Comparison of ENCODE assay signal across 8 mouse cellular contexts in the genomic region with DNA sequence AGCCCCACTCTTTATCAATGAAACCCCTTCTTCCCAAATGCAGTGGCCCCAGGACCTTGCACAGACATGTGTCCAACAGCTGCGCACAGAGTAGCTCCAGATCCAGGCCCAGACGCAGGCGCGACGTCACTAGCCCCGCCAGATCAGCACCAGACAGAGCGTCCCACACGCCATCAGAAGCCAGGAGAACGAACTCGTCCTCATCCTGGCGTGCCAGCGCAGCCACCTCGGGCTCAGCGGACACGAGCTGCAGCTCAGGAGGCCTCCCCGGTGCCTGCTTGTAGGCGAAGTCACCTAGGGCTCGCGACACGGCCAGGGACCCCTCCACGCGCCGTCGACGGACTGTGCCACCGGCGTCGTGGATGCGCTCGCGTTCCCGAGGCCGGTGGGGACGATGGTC. TPM values are rescaled to one million over a fixed set of nuclear protein-coding genes. Genes with fewer than 3 reads are reported as not detected.
A peak's percentile ranks its signal among the peaks of the same experiment; 100 is the strongest.
DNase-seq lines count a peak whose midpoint lies in the region; ATAC-seq and TF ChIP-seq lines count a peak whose summit lies in the region.
"Had no signal": no experiment of that assay in that cellular context is flagged by ENCODE, and none has a peak within 500 bp of the region (broad histone marks: within the 10 kb centered on the region; RNA-seq: fewer than 3 reads in every experiment).

No protein-coding gene starts in this region.

- no peak for TF ChIP-seq CTCF in lung, adult 2 months (IDR thresholded peaks at IDR 0.05; ENCODE audit: insufficient read depth, low read length)

- H3K9me3 ChIP-seq in lung, embryonic 16.5 days (ENCODE audit: control insufficient read depth, low read length) = no peaks in the 10 kb centered on the region
- no peaks in the 10 kb centered on the region for H3K9me3 ChIP-seq in forebrain, embryonic 15.5 days
- no peaks in the 10 kb centered on the region for H3K9me3 ChIP-seq in liver, embryonic 13.5 days (replicated peaks)
- H3K9me3 ChIP-seq in stomach, embryonic 16.5 days (replicated peaks; ENCODE audit: control insufficient read depth, low read length) = no peaks in the 10 kb centered on the region

- peaks cover 48% of the 10 kb centered on the region for H3K27me3 ChIP-seq in lung, embryonic 16.5 days (ENCODE audit: control insufficient read depth, insufficient read depth, low read depth, low read length)
- H3K27me3 ChIP-seq in forebrain, embryonic 15.5 days = peaks cover 41% of the 10 kb centered on the region
- H3K27me3 ChIP-seq in liver, embryonic 13.5 days = peaks cover 69% of the 10 kb centered on the region
- H3K27me3 ChIP-seq in stomach, embryonic 16.5 days (ENCODE audit: control insufficient read depth, insufficient read depth, low read length) = peaks cover 39% of the 10 kb centered on the region

- H3K27ac ChIP-seq in lung, embryonic 16.5 days (ENCODE audit: low read length) = no peak overlapping the region
- no peak overlapping the region for H3K27ac ChIP-seq in forebrain, embryonic 15.5 days (replicated peaks)
- H3K27ac ChIP-seq in liver, embryonic 13.5 days = no peak overlapping the region
- no peak overlapping the region for H3K27ac ChIP-seq in stomach, embryonic 16.5 days (ENCODE audit: low read length)

- DNase-seq in lung, adult 2 months = no peak
- DNase-seq in liver, embryonic 13.5 days = no peak
- DNase-seq in urinary bladder, adult 2 months (ENCODE audit: low spot score) = no peak
- no peak for DNase-seq in ovary, postnatal 14 days (ENCODE audit: low spot score)
- DNase-seq: kidney, adult 9 months had no signal

- TF ChIP-seq POLR2A in lung, adult 2 months (IDR thresholded peaks at IDR 0.05; ENCODE audit: borderline replicate concordance, extremely low read depth, low read depth, low read length) = no peak

- ATAC-seq in lung, embryonic 16.5 days (ENCODE audit: low read depth) = no peak
- ATAC-seq in forebrain, embryonic 15.5 days (replicated peaks) = no peak
- no peak for ATAC-seq in liver, embryonic 13.5 days (ENCODE audit: low read depth)
- ATAC-seq in stomach, embryonic 16.5 days (ENCODE audit: insufficient read depth, low FRiP score) = no peak

- H3K9ac ChIP-seq in lung, embryonic 16.5 days (ENCODE audit: low read length) = no peak overlapping the region
- H3K9ac ChIP-seq in forebrain, embryonic 15.5 days (replicated peaks) = no peak overlapping the region
- no peak overlapping the region for H3K9ac ChIP-seq in liver, embryonic 13.5 days
- no peak overlapping the region for H3K9ac ChIP-seq in stomach, embryonic 16.5 days (ENCODE audit: low read length)

- peaks cover 13% of the 10 kb centered on the region for H3K4me1 ChIP-seq in lung, embryonic 16.5 days (replicated peaks; ENCODE audit: control insufficient read depth, insufficient read depth, low read length)
- H3K4me1 ChIP-seq in lung, adult 2 months (ENCODE audit: control insufficient read depth, insufficient read depth, low read length) = no peaks in the 10 kb centered on the region
- H3K4me1 ChIP-seq in forebrain, embryonic 15.5 days = peaks cover 17% of the 10 kb centered on the region
- H3K4me1 ChIP-seq in liver, embryonic 13.5 days (replicated peaks) = peaks cover 44% of the 10 kb centered on the region
- H3K4me1 ChIP-seq in stomach, embryonic 16.5 days (ENCODE audit: control insufficient read depth, insufficient read depth, low read length) = peaks cover 6% of the 10 kb centered on the region

- WGBS in lung, embryonic 16.5 days = 3% methylated on average over 33 of the region's 34 CpGs
- 2% methylated on average over 34 of the region's 34 CpGs for WGBS in lung, adult 2 months
- 2% methylated on average over 34 of the region's 34 CpGs for WGBS in forebrain, embryonic 15.5 days
- WGBS in liver, embryonic 13.5 days (ENCODE audit: insufficient replicate concordance) = 3% methylated on average over 34 of the region's 34 CpGs
- 3% methylated on average over 34 of the region's 34 CpGs for WGBS in stomach, embryonic 16.5 days

- peak overlapping the region; percentile 24 for H3K4me3 ChIP-seq in lung, embryonic 16.5 days (ENCODE audit: low read length)
- no peak overlapping the region for H3K4me3 ChIP-seq in lung, adult 2 months (replicated peaks; ENCODE audit: extremely low read depth, low read depth, low read length)
- H3K4me3 ChIP-seq in forebrain, embryonic 15.5 days = peak overlapping the region; percentile 33
- H3K4me3 ChIP-seq in liver, embryonic 13.5 days (replicated peaks) = peak overlapping the region; percentile 32; the same call in 1 of the 2 replicates
- H3K4me3 ChIP-seq in stomach, embryonic 16.5 days (replicated peaks; ENCODE audit: low read length) = peak overlapping the region; percentile 30

- H3K36me3 ChIP-seq in lung, embryonic 16.5 days (ENCODE audit: control insufficient read depth, insufficient read depth, low read length) = no peaks in the 10 kb centered on the region
- H3K36me3 ChIP-seq in forebrain, embryonic 15.5 days = no peaks in the 10 kb centered on the region
- H3K36me3 ChIP-seq in liver, embryonic 13.5 days = no peaks in the 10 kb centered on the region
- H3K36me3 ChIP-seq in stomach, embryonic 16.5 days (ENCODE audit: control insufficient read depth, insufficient read depth, low read length) = no peaks in the 10 kb centered on the region

- H3K4me2 ChIP-seq in lung, embryonic 16.5 days (ENCODE audit: low read depth, low read length) = peak overlapping the region; percentile 36; the same call in 1 of the 2 replicates
- H3K4me2 ChIP-seq in forebrain, embryonic 15.5 days (replicated peaks) = peak overlapping the region; percentile 37
- H3K4me2 ChIP-seq in liver, embryonic 13.5 days = peak overlapping the region; percentile 49
- H3K4me2 ChIP-seq in stomach, embryonic 16.5 days (ENCODE audit: low read depth, low read length) = peak overlapping the region; percentile 38

RNA-seq across cellular contexts. Expression of a gene that starts 0.8 kb away (rescaled TPM):
- not detected in 2 replicates for polyA plus RNA-seq in lung, embryonic 16.5 days (2015; fragmentation: Nextera tagmentation; extraction: Ambion mirVana)
- 0.23 and 0.36 TPM in 2 replicates for polyA plus RNA-seq in lung, adult 2 months (2012; rRNA removed)
- 0.19 and 0.31 TPM in 2 replicates for polyA plus RNA-seq in forebrain, embryonic 15.5 days (2015; fragmentation: Nextera tagmentation; extraction: Ambion mirVana)
- not detected in 2 replicates for polyA plus RNA-seq in liver, embryonic 13.5 days (2015; fragmentation: Nextera tagmentation; extraction: Ambion mirVana)
- polyA plus RNA-seq in stomach, embryonic 16.5 days (2015; fragmentation: Nextera tagmentation; extraction: Ambion mirVana) = 0.17 TPM in 1 of 2 replicates, not detected in the other
- 0.04 and 0.29 TPM in 2 replicates for polyA plus RNA-seq in urinary bladder, adult 2 months (2012; rRNA removed)

RNA-seq across cellular contexts. Expression of a gene that starts 3.4 kb away (rescaled TPM):
- 13.8 and 17.5 TPM in 2 replicates for polyA plus RNA-seq in lung, embryonic 16.5 days (2015; fragmentation: Nextera tagmentation; extraction: Ambion mirVana)
- polyA plus RNA-seq in lung, adult 2 months (2012; rRNA removed) = 56.3 and 76.2 TPM in 2 replicates
- polyA plus RNA-seq in forebrain, embryonic 15.5 days (2015; fragmentation: Nextera tagmentation; extraction: Ambion mirVana) = 123 and 127 TPM in 2 replicates
- polyA plus RNA-seq in liver, embryonic 13.5 days (2015; fragmentation: Nextera tagmentation; extraction: Ambion mirVana) = 4.0 and 4.1 TPM in 2 replicates
- 14.8 and 21.7 TPM in 2 replicates for polyA plus RNA-seq in stomach, embryonic 16.5 days (2015; fragmentation: Nextera tagmentation; extraction: Ambion mirVana)
- 36.2 and 45.7 TPM in 2 replicates for polyA plus RNA-seq in urinary bladder, adult 2 months (2012; rRNA removed)

RNA-seq across cellular contexts. Expression of a gene that starts 7.4 kb away (rescaled TPM):
- polyA plus RNA-seq in lung, embryonic 16.5 days (2015; fragmentation: Nextera tagmentation; extraction: Ambion mirVana) = 103 and 105 TPM in 2 replicates
- 194 TPM in 2 replicates for polyA plus RNA-seq in lung, adult 2 months (2012; rRNA removed)
- polyA plus RNA-seq in forebrain, embryonic 15.5 days (2015; fragmentation: Nextera tagmentation; extraction: Ambion mirVana) = 37.6 and 39.5 TPM in 2 replicates
- polyA plus RNA-seq in liver, embryonic 13.5 days (2015; fragmentation: Nextera tagmentation; extraction: Ambion mirVana) = 45.6 and 46.7 TPM in 2 replicates
- 77.8 and 85.6 TPM in 2 replicates for polyA plus RNA-seq in stomach, embryonic 16.5 days (2015; fragmentation: Nextera tagmentation; extraction: Ambion mirVana)
- 133 and 146 TPM in 2 replicates for polyA plus RNA-seq in urinary bladder, adult 2 months (2012; rRNA removed)

RNA-seq across cellular contexts. Expression of a gene that starts 30.8 kb away (rescaled TPM):
- polyA plus RNA-seq in lung, embryonic 16.5 days (2015; fragmentation: Nextera tagmentation; extraction: Ambion mirVana) = 0.20 and 0.31 TPM in 2 replicates
- 4.0 and 4.6 TPM in 2 replicates for polyA plus RNA-seq in lung, adult 2 months (2012; rRNA removed)
- polyA plus RNA-seq in forebrain, embryonic 15.5 days (2015; fragmentation: Nextera tagmentation; extraction: Ambion mirVana) = 0.11 TPM in 2 replicates
- 0.03 TPM in 1 of 2 replicates, not detected in the other for polyA plus RNA-seq in liver, embryonic 13.5 days (2015; fragmentation: Nextera tagmentation; extraction: Ambion mirVana)
- 0.25 and 0.27 TPM in 2 replicates for polyA plus RNA-seq in stomach, embryonic 16.5 days (2015; fragmentation: Nextera tagmentation; extraction: Ambion mirVana)
- 1.5 and 2.6 TPM in 2 replicates for polyA plus RNA-seq in urinary bladder, adult 2 months (2012; rRNA removed)

RNA-seq across cellular contexts. Expression of a gene that starts 50.9 kb away (rescaled TPM):
- polyA plus RNA-seq in lung, embryonic 16.5 days (2015; fragmentation: Nextera tagmentation; extraction: Ambion mirVana) = 29.9 and 31.5 TPM in 2 replicates
- 24.6 and 27.6 TPM in 2 replicates for polyA plus RNA-seq in lung, adult 2 months (2012; rRNA removed)
- polyA plus RNA-seq in forebrain, embryonic 15.5 days (2015; fragmentation: Nextera tagmentation; extraction: Ambion mirVana) = 40.6 and 44.5 TPM in 2 replicates
- polyA plus RNA-seq in liver, embryonic 13.5 days (2015; fragmentation: Nextera tagmentation; extraction: Ambion mirVana) = 17.3 and 18.8 TPM in 2 replicates
- 33.0 and 34.5 TPM in 2 replicates for polyA plus RNA-seq in stomach, embryonic 16.5 days (2015; fragmentation: Nextera tagmentation; extraction: Ambion mirVana)
- polyA plus RNA-seq in urinary bladder, adult 2 months (2012; rRNA removed) = 18.1 and 19.4 TPM in 2 replicates
